ENCODE assay signal across 8 mouse cellular contexts in genomic region chr7:19308454-19309277, GRCm38 (mm10). TPM values are rescaled to one million over a fixed set of nuclear protein-coding genes. Genes with fewer than 3 reads are reported as not detected.
DNase-seq lines count a peak whose midpoint lies in the region; ATAC-seq lines count a peak whose summit lies in the region.

No protein-coding gene starts in this region.

- H3K4me2 ChIP-seq in forebrain, embryonic 14.5 days (ENCODE audit: low read length) = peak overlapping the region; percentile 82
- H3K4me2 ChIP-seq in liver, embryonic 16.5 days (ENCODE audit: low read depth, low read length) = peak overlapping the region; percentile 99
- H3K4me2 ChIP-seq in neural tube, embryonic 13.5 days = peak overlapping the region; percentile 96

- H3K9me3 ChIP-seq in forebrain, embryonic 14.5 days (replicated peaks; ENCODE audit: control insufficient read depth, low read length) = no peaks in the 10 kb centered on the region
- no peaks in the 10 kb centered on the region for H3K9me3 ChIP-seq in liver, embryonic 16.5 days (replicated peaks; ENCODE audit: control insufficient read depth, low read length)
- H3K9me3 ChIP-seq in neural tube, embryonic 13.5 days = no peaks in the 10 kb centered on the region

- H3K27ac ChIP-seq in forebrain, embryonic 14.5 days (ENCODE audit: low read depth, low read length) = peak overlapping the region; percentile 55; the same call in 1 of the 2 replicates
- peak overlapping the region; percentile 54; the same call in 1 of the 2 replicates for H3K27ac ChIP-seq in liver, embryonic 16.5 days (ENCODE audit: low read length)
- peak overlapping the region; percentile 76 for H3K27ac ChIP-seq in neural tube, embryonic 13.5 days (replicated peaks)

- H3K4me3 ChIP-seq in forebrain, embryonic 14.5 days (ENCODE audit: low read depth, low read length) = peak overlapping the region; percentile 51
- peak overlapping the region; percentile 71 for H3K4me3 ChIP-seq in liver, embryonic 16.5 days (ENCODE audit: low read depth, low read length)
- peak overlapping the region; percentile 61 for H3K4me3 ChIP-seq in neural tube, embryonic 13.5 days

- peaks cover 40% of the 10 kb centered on the region for H3K27me3 ChIP-seq in forebrain, embryonic 14.5 days (replicated peaks; ENCODE audit: control insufficient read depth, insufficient read depth, low read length)
- H3K27me3 ChIP-seq in liver, embryonic 16.5 days (ENCODE audit: control insufficient read depth, insufficient read depth, low read depth, low read length) = peaks cover 47% of the 10 kb centered on the region
- peaks cover 59% of the 10 kb centered on the region for H3K27me3 ChIP-seq in neural tube, embryonic 13.5 days

- under 1% methylated on average over 57 of the region's 58 CpGs for WGBS in forebrain, embryonic 14.5 days
- under 1% methylated on average over 58 of the region's 58 CpGs for WGBS in large intestine, adult 2 months
- WGBS in liver, embryonic 16.5 days (ENCODE audit: insufficient replicate concordance) = under 1% methylated on average over 58 of the region's 58 CpGs
- under 1% methylated on average over 58 of the region's 58 CpGs for WGBS in neural tube, embryonic 13.5 days

- H3K9ac ChIP-seq in forebrain, embryonic 14.5 days (ENCODE audit: low read length) = peak overlapping the region; percentile 45
- H3K9ac ChIP-seq in liver, embryonic 16.5 days (ENCODE audit: low read depth, low read length) = peak overlapping the region; percentile 66
- peak overlapping the region; percentile 63 for H3K9ac ChIP-seq in neural tube, embryonic 13.5 days

- ATAC-seq in forebrain, embryonic 14.5 days = peak; percentile 91
- peak; percentile 85 for ATAC-seq in liver, embryonic 16.5 days (ENCODE audit: low read depth)
- ATAC-seq in neural tube, embryonic 13.5 days (ENCODE audit: low read depth) = peak; percentile 88

- intact Hi-C loops in heart, postnatal 14 days (cut with DNase I) = no loop called here

- H3K36me3 ChIP-seq in forebrain, embryonic 14.5 days (ENCODE audit: control insufficient read depth, insufficient read depth, low read length) = no peaks in the 10 kb centered on the region
- H3K36me3 ChIP-seq in liver, embryonic 16.5 days (ENCODE audit: control insufficient read depth, insufficient read depth) = no peaks in the 10 kb centered on the region
- H3K36me3 ChIP-seq in neural tube, embryonic 13.5 days = no peaks in the 10 kb centered on the region

- peaks cover 12% of the 10 kb centered on the region for H3K4me1 ChIP-seq in forebrain, embryonic 14.5 days (ENCODE audit: control insufficient read depth, insufficient read depth, low read length)
- peaks cover 24% of the 10 kb centered on the region for H3K4me1 ChIP-seq in liver, embryonic 16.5 days (ENCODE audit: control insufficient read depth, low read depth, low read length)
- peaks cover 43% of the 10 kb centered on the region for H3K4me1 ChIP-seq in neural tube, embryonic 13.5 days (replicated peaks)

- DNase-seq in ES-CJ7 (ENCODE audit: low read depth, low spot score) = peak; percentile 94
- peak; percentile 95 for DNase-seq in cerebellum, adult 11 months
- peak; percentile 97 for DNase-seq in forebrain, embryonic 14.5 days (ENCODE audit: low spot score)
- DNase-seq in heart, postnatal 14 days = peak; percentile 96 to 98
- peak; percentile 85 for DNase-seq in large intestine, adult 2 months (ENCODE audit: low read depth, low spot score)
- DNase-seq in telencephalon, adult 2 months (ENCODE audit: low read depth, low spot score) = peak; percentile 90

RNA-seq across cellular contexts. Expression of gene Fosb, which starts 1.2 kb away (rescaled TPM):
- 0.17 TPM in 1 of 2 replicates, not detected in the other for polyA plus RNA-seq in forebrain, embryonic 14.5 days (2014; fragmentation: Nextera tagmentation; extraction: Ambion mirVana)
- 1 to 10 TPM in 1 of 2 experiments, under 1 TPM in 1; 0.60 to 1.2 TPM for total RNA-seq in heart, postnatal 14 days (2021)
- polyA plus RNA-seq in large intestine, adult 2 months (2012; rRNA removed) = 1.4 and 6.2 TPM in 2 replicates
- polyA plus RNA-seq in liver, embryonic 16.5 days (2015; fragmentation: Nextera tagmentation; extraction: Ambion mirVana) = not detected in 2 replicates
- polyA plus RNA-seq in neural tube, embryonic 13.5 days (2015; fragmentation: Nextera tagmentation; extraction: Ambion mirVana) = 0.06 and 0.19 TPM in 2 replicates

RNA-seq across cellular contexts. Expression of gene Rtn2, which starts 26.2 kb away (rescaled TPM):
- 102 and 109 TPM in 2 replicates for polyA plus RNA-seq in forebrain, embryonic 14.5 days (2014; fragmentation: Nextera tagmentation; extraction: Ambion mirVana)
- 100 to 1,000 TPM; 106 to 122 TPM for total RNA-seq in heart, postnatal 14 days (2021)
- polyA plus RNA-seq in large intestine, adult 2 months (2012; rRNA removed) = 12.7 and 18.9 TPM in 2 replicates
- 2.9 and 4.1 TPM in 2 replicates for polyA plus RNA-seq in liver, embryonic 16.5 days (2015; fragmentation: Nextera tagmentation; extraction: Ambion mirVana)
- 103 and 117 TPM in 2 replicates for polyA plus RNA-seq in neural tube, embryonic 13.5 days (2015; fragmentation: Nextera tagmentation; extraction: Ambion mirVana)

RNA-seq across cellular contexts. Expression of gene Ppm1n, which starts 28.8 kb away (rescaled TPM):
- polyA plus RNA-seq in forebrain, embryonic 14.5 days (2014; fragmentation: Nextera tagmentation; extraction: Ambion mirVana) = 0.30 and 0.67 TPM in 2 replicates
- total RNA-seq in heart, postnatal 14 days (2021) = not detected
- 0.33 and 1.3 TPM in 2 replicates for polyA plus RNA-seq in large intestine, adult 2 months (2012; rRNA removed)
- 0.11 TPM in 1 of 2 replicates, not detected in the other for polyA plus RNA-seq in liver, embryonic 16.5 days (2015; fragmentation: Nextera tagmentation; extraction: Ambion mirVana)
- polyA plus RNA-seq in neural tube, embryonic 13.5 days (2015; fragmentation: Nextera tagmentation; extraction: Ambion mirVana) = 0.41 and 0.59 TPM in 2 replicates

RNA-seq across cellular contexts. Expression of gene Ercc1, which starts 35.9 kb away (rescaled TPM):
- polyA plus RNA-seq in forebrain, embryonic 14.5 days (2014; fragmentation: Nextera tagmentation; extraction: Ambion mirVana) = 99.5 and 101 TPM in 2 replicates
- 10 to 100 TPM; 41.1 to 48.0 TPM for total RNA-seq in heart, postnatal 14 days (2021)
- polyA plus RNA-seq in large intestine, adult 2 months (2012; rRNA removed) = 26.9 and 31.2 TPM in 2 replicates
- polyA plus RNA-seq in liver, embryonic 16.5 days (2015; fragmentation: Nextera tagmentation; extraction: Ambion mirVana) = 11.4 and 14.5 TPM in 2 replicates
- polyA plus RNA-seq in neural tube, embryonic 13.5 days (2015; fragmentation: Nextera tagmentation; extraction: Ambion mirVana) = 90.7 and 96.1 TPM in 2 replicates

RNA-seq across cellular contexts. Expression of gene Vasp, which starts 37.0 kb away (rescaled TPM):
- polyA plus RNA-seq in forebrain, embryonic 14.5 days (2014; fragmentation: Nextera tagmentation; extraction: Ambion mirVana) = 27.1 and 32.3 TPM in 2 replicates
- 10 to 100 TPM; 55.7 to 59.1 TPM for total RNA-seq in heart, postnatal 14 days (2021)
- 241 and 341 TPM in 2 replicates for polyA plus RNA-seq in large intestine, adult 2 months (2012; rRNA removed)
- 32.8 and 33.0 TPM in 2 replicates for polyA plus RNA-seq in liver, embryonic 16.5 days (2015; fragmentation: Nextera tagmentation; extraction: Ambion mirVana)
- polyA plus RNA-seq in neural tube, embryonic 13.5 days (2015; fragmentation: Nextera tagmentation; extraction: Ambion mirVana) = 41.2 and 46.3 TPM in 2 replicates

Comparison
In these comparisons a context has a peak if more than half of its experiments do, and no peak if none do; other contexts are left out.
1. Peak in every context shown above with its lines: DNase-seq, ATAC-seq, H3K4me3 ChIP-seq and H3K27ac ChIP-seq.